Mouse (Mus musculus): ENCODE measurements around the gene Teddm2.

Gene Teddm2

GRCm38 (mm10) chr1:153899731-153900380 is at the start of gene Teddm2, which contains the start of gene Glul:
Gene Teddm2 (minus strand): TSS chr1:153900228.
Gene Glul (plus strand): TSS chr1:153899944.
- peak; percentile 95 for DNase-seq (ENCODE audit: low spot score)

GRCm38 (mm10) chr1:153947837-153948236 is 47.8 kb upstream of the Teddm2 start:
- no peak for DNase-seq (ENCODE audit: low spot score)

GRCm38 (mm10) chr1:153946971-153947370 is 46.9 kb upstream of the Teddm2 start:
- no peak for DNase-seq (ENCODE audit: low spot score)

- DNase-seq (ENCODE audit: low spot score): no peak
Observed at GRCm38 (mm10) chr1:153945181-153945580, 45.2 kb upstream of the Teddm2 start.

DNA sequence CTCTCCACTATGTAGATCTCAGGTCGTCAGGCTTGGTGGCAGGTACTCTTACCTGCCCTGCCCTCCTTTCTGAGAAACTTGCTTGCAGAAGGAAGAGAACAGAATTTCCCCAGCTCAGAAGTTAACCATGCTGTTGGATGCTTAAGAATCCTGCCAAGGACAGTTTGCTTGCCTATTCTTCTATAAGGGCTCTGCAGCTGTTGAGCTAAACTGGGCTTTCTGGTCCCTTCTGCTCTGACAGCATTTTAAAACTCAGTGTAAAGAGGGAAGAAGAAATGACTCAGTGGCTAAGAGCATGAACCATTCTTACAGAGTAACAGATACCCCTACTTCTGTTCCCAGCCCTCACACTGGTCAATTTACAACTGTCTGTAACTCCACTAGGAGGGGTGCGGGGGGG is 41.0 kb upstream of the Teddm2 start:
- DNase-seq (ENCODE audit: low spot score): no peak

- no peak for DNase-seq (ENCODE audit: low spot score)
Observed at GRCm38 (mm10) chr1:153937025-153937424, 37.0 kb upstream of the Teddm2 start.

- DNase-seq (ENCODE audit: low spot score): no peak
Observed at GRCm38 (mm10) chr1:153935844-153936380, 35.9 kb upstream of the Teddm2 start.

GRCm38 (mm10) chr1:153933772-153934171 is 33.7 kb upstream of the Teddm2 start:
- no peak for DNase-seq (ENCODE audit: low spot score)

- no peak for DNase-seq (ENCODE audit: low spot score)
Observed at GRCm38 (mm10) chr1:153930431-153930830, 30.4 kb upstream of the Teddm2 start.

DNA sequence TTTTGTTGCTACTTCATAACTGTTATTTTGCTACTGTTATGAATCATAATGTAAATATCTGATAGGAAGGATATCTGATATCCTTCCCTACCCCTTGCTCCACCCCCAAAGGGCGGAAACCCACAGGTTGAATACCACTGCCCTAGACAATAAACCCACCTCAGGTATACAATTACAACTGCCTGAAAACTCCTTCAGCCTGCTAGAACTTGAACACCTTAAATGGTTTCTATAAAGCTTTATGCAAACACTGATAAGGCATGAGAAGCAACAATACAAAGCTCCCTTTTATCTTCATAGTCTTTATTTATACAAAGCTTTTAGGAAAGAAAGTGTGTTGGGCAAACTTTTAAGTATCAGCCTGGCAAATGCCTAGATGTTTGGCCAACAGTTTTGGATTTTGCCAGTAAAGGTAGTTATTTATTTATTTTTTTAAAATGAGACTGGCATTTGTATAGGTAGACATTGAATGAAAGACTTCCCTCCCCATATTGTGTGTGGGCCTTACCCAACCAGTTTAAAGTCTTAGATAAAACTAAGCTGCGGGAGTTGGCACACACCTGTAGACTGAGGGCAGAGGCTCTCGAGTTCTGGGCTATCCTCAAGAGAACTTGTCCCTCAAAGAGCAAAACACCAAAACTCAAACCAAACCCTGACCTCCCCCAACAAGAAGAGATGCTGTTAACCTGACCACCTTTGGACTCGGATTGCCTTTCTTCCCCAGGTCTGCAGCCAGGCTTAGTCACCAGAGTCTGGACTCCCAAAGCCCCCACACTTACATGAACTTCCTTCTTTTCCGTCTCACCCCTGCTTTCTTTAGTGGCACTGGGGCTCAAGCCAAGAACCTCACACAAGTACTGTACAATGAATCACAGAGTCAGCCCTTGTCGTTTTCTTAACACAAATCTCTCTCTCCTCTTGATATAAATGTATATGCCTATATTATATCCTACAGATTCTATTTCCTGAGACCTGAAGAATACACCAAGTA is 24.7 kb upstream of the Teddm2 start:
- DNase-seq (ENCODE audit: low spot score): no peak

DNA sequence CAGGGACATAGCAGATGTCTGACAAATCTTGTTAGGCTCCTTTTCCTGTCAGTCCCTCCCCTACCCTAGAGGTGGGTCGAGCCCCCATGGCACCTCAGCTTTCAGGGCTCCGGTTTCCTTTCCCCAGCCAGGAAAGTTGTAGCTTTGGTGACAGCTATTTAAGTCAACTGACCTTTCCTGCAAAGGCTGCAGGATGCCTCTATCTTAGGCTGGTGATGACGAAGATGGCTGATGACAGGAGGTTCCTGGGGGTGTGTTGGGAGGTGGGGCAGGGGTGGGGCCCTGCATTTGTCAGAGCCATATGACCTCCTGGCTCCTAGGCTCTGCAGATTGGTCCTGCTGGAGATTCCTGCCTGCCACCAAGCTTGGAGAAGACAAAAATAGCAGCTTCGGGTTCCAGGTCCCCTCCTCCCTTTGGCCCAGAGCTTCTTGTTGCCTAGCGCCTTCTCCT is 22.6 kb upstream of the Teddm2 start:
- no peak for DNase-seq (ENCODE audit: low spot score)

DNA sequence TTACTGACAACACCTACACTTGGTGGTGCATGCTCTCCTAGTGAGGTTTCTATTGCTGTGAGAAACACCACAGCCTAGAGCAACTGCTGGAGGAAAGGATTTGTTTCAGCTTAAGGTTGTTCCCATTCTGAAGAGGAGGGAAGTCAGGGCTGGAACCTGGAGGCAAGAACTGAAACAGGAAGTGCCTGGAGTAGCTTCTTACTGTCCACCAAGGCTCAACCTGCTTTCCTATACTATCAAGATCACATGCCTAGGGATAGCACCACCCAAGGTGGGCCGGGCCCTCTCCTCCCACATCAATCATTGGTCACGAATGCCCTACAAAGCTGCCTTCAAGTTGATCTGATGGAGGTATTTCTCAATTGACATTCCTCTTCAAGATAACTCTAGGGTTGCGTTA is 21.6 kb upstream of the Teddm2 start:
- DNase-seq (ENCODE audit: low spot score): no peak

GRCm38 (mm10) chr1:153918521-153919206 is 18.6 kb upstream of the Teddm2 start:
- DNase-seq (ENCODE audit: low spot score): no peak

DNA sequence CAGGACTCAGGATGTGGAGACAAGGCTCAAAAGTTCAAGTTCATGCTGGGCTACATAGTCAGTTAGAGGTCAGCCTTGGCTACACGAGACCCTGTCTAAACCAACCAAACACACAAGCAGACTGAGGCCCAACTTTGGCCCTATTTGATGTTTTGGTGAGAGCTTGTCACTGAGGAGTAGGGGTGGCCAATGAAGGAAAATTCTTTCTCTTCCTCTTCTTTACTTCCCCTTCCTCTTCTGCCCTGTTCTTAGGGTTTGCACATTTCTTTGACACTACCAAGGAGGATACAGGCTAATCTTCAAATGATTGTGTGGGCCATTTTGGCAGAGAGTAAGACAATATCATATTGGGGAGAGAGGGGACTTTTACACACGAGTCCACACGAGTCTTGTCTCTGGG is 13.8 kb upstream of the Teddm2 start:
- DNase-seq (ENCODE audit: low spot score): no peak

GRCm38 (mm10) chr1:153911276-153911795 is 11.3 kb upstream of the Teddm2 start:
- DNase-seq (ENCODE audit: low spot score): no peak

GRCm38 (mm10) chr1:153910423-153910822 is 10.4 kb upstream of the Teddm2 start:
- no peak for DNase-seq (ENCODE audit: low spot score)

- no peak for DNase-seq (ENCODE audit: low spot score)
Observed at GRCm38 (mm10) chr1:153909963-153910291, 9.9 kb upstream of the Teddm2 start.

DNA sequence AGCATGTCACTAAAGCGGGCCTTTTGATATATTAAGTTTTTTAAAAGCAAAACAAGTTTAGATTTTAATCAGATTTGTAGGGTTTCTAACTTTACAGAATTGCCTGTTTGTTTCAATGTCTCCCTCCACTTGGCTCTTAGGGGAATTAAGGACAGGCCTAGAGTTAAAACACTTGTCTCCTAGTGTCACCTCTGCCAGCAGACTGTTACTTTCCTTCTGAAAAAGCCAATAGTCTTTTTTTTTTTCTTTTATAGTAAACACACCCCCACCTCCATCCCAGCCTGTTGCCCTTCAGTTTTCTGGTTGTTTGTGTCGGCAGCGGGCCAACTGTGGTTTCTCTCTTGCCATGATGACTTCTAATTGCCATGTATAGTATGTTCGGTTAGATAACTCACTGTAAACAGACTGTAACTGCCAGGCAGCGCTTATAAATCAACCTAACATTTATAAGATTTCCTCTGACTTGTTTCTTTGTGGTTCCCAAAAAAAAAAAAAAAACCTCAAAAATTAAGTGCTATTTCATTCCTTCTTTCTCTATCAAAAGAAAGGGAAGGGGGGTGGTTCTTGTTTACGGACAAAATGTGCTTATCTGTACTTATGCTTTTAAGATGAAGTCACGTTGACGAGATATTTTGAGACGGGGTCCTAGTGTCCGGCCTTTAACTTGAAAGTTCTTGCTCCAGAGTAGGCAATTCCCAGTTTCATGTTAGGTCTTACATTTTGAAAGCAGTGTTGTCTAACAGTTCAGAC is 9.4 kb upstream of the Teddm2 start:
- DNase-seq (ENCODE audit: low spot score): no peak

DNA sequence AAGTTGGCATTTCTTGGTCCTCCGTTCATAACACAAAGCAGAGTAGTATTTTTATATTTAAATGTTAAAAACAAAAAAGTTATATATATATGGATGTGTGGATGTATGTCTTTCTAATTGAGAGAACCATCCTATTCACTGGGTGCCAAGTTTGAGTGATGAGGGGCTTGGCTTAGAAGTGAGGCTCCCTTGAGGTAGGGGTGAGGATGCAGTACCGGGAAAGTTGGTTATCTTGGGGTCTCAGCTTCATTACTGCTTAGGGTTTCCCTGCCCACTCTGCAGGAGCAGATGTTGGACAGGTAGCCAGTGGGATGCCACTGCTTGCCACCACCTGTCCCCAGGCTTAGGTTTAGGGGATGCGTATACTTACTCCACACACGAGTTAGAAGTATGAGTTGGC is 8.7 kb upstream of the Teddm2 start:
- DNase-seq (ENCODE audit: low spot score): no peak

DNA sequence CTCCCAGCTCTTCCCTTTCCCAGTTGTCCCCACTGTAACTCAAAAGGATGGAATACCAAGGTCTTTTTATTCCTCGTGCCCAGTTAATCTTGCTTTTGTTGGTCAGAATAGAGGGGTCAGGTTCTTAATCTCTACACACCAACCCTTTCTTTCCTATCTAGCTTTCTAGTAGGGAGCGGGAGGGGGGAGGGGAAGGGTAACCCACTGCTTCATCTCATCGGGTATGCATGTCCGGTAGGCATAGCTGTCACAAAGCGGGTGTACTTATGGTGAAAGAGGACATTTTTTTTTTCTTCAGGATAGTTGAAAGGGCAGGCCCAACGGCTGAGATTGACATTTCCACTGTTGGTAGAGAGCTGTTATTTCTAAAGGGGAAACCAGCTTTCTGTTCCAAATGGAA is 8.2 kb upstream of the Teddm2 start:
- DNase-seq (ENCODE audit: low spot score): no peak

DNA sequence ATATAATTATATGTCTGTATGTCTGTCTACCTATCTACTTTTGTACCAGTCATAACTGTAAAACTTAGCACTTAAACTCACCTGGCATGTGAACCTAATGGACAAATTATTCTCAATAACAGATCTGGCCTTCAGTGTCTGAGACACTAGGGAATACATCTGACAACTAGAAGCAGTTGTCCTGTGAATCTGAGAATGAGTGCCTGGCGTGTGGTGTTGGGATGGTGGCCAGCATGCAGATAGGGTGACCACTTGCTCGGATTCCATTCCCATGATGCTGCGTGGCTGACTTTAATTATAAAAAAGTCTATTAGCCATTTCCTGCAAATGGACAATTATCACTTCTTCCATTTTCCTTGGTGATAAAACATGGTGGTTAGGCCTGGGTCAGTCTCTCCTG is 5.9 kb upstream of the Teddm2 start:
- no peak for DNase-seq (ENCODE audit: low spot score)

Measured in T-cell, adult 2 months (primary cell).